Mouse (Mus musculus) heart, adult 2 months (tissue): ENCODE data around the gene Dtd1. TPM values are rescaled to one million over a fixed set of nuclear protein-coding genes. Genes with fewer than 3 reads are reported as not detected.

Source experiments
- DNase-seq, 2 experiments: peaks; one replicate each; pipeline ENCODE4 v3.0.0; 2021
- H3K27ac ChIP-seq: fragments of 200-600 bp; 2 replicates; pipeline ENCODE4 v1.8.1; 2022
- H3K27me3 ChIP-seq: fragments of 200-500 bp; 2 replicates; pipeline ENCODE4 v1.6.1; 2012; ENCODE audit warnings: mild to moderate bottlenecking, low read length, inconsistent platforms, mixed read lengths; ENCODE audit not compliant: control insufficient read depth, insufficient read depth
- H3K36me3 ChIP-seq: fragments of 200-500 bp; 2 replicates; pipeline ENCODE4 v1.6.1; 2012; ENCODE audit warnings: low read length, inconsistent platforms; ENCODE audit not compliant: control insufficient read depth, insufficient read depth
- H3K4me1 ChIP-seq: fragments of 200-500 bp; 2 replicates; pipeline ENCODE4 v1.6.1; 2011; ENCODE audit warnings: low read length; ENCODE audit not compliant: control insufficient read depth, insufficient read depth
- H3K4me3 ChIP-seq: fragments of 200-600 bp; 2 replicates; pipeline ENCODE4 v1.8.1; 2022
- H3K79me2 ChIP-seq: fragments of 200-500 bp; replicated peaks from 2 replicates; pipeline ENCODE4 v1.6.1; 2012; ENCODE audit warnings: mild to moderate bottlenecking, inconsistent platforms, low read length, moderate library complexity, mixed read lengths; ENCODE audit not compliant: control insufficient read depth, insufficient read depth
- H3K9ac ChIP-seq: fragments of 200-500 bp; 2 replicates; pipeline ENCODE4 v1.6.1; 2012; ENCODE audit warnings: low read depth, mild to moderate bottlenecking, control low read depth, inconsistent platforms, low read length, mixed read lengths
- CTCF ChIP-seq: fragments of 200-600 bp; IDR thresholded peaks from 2 replicates; pipeline ENCODE4 v1.8.1; 2022; ENCODE audit warnings: antibody characterized with exemption, mild to moderate bottlenecking, moderate library complexity
- EP300 ChIP-seq: fragments of 200-500 bp; IDR thresholded peaks from 2 replicates; pipeline ENCODE4 v1.6.1; 2011; ENCODE audit warnings: low read depth, low read length, control low read depth; ENCODE audit not compliant: insufficient read depth
- POLR2A ChIP-seq: fragments of 200-500 bp; IDR thresholded peaks from 2 replicates; pipeline ENCODE4 v1.6.1; 2011; ENCODE audit warnings: mild to moderate bottlenecking, low read depth, low read length, control low read depth; ENCODE audit not compliant: insufficient read depth
- WGBS: fragments of 180-500 bp; shearing (Covaris S2); methylation state at CpG from one replicate; pipeline ENCODE4 v1.1.7; 2018; 5-methylcytosine and 5-hydroxymethylcytosine counted together
- intact Hi-C: fragments of 180-260 bp; cut with DNase I; formaldehyde crosslinking; loops from one replicate; pipeline ENCODE4 v1.15.1; 2025
- long read RNA-seq: library from polyadenylated mRNA; stranded (forward); transcript quantifications from one replicate; pipeline ENCODE4 v2.0.0, GENCODE M21; 2021
- polyA plus RNA-seq: library from polyadenylated mRNA; depleted of rRNA; stranded (reverse); fragments of >200 nt; gene quantifications from 2 replicates; pipeline ENCODE4 v1.2.3, GENCODE M21; 2012; rRNA removed
- total RNA-seq, 2 experiments: library from RNA; stranded (reverse); gene quantifications; 2 replicates each; pipeline ENCODE4 v1.2.3; 2021

Gene Dtd1
- total RNA-seq = 10 to 100 TPM; 13.9 to 15.7 TPM
- 10.5 and 13.1 TPM in 2 replicates for polyA plus RNA-seq
- long read RNA-seq, transcript Dtd1-201 (6 exons, 1,350 nt) = major isoform, 21 of 25 reads
- long read RNA-seq, partial matches to known transcripts = 2 of 25 reads
- long read RNA-seq, other reads (novel, unspliced or antisense) = 2 of 25 reads

DNA sequence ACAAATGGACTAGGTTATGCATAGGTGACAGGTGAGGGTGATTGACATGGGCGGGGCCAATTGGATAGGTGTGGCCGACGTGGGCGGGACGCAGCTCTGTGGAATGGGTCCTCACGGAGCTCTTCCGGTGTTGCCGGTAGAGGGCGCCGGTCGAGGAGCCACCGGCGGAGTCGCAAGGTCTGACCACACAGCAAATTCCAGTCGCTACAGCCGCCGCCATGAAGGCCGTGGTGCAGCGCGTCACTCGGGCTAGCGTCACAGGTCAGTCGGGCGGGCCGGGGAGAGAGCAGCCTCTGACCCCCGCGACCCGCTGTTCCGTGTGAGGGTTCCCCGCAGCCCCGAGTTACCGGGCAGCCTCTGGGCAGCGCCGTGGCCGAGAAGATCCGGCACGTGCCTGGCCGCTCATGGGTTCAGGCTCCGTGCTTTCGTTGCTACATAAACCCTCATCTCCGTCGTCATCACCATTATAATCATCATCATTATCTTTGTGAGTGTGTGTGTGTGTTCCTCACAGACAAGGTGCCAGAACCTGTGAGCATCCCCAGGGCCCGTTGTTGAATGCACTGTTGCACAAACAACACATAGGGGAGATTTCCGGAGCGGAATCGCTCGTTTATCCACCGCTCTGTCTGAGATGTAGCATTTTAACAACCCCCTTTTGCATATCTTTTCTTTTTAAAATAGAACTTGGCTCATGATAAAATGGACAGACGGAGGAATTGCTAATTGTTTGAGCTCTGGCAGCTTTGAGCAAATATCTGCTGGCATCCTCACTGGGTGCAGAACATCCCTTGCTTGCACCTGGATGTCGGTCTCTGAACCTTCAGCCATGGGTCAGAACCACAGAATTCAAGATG is at the start of gene Dtd1:
Gene Dtd1, plus strand, starts transcription at position 67 of the 857 bp plus-strand sequence.
- no peaks in the 10 kb centered on the region for H3K4me1 ChIP-seq
- no peaks in the 10 kb centered on the region for H3K36me3 ChIP-seq
- DNase-seq = peak; percentile 91 to 92
- H3K27me3 ChIP-seq = no peaks in the 10 kb centered on the region
- H3K9ac ChIP-seq = peak within 1 kb of the TSS; percentile 95
- H3K4me3 ChIP-seq = peak within 1 kb of the TSS; percentile 52
- peak within 1 kb of the TSS; percentile 82 for H3K27ac ChIP-seq
- H3K79me2 ChIP-seq = no peaks in the 10 kb centered on the region
- intact Hi-C loops = no loop called here
- TF ChIP-seq POLR2A (peak; percentile 64), CTCF (peak; percentile 97; the same call in 1 of the 2 replicates), EP300 (no peak)
- WGBS = 1% methylated on average over 50 of the region's 50 CpGs

DNA sequence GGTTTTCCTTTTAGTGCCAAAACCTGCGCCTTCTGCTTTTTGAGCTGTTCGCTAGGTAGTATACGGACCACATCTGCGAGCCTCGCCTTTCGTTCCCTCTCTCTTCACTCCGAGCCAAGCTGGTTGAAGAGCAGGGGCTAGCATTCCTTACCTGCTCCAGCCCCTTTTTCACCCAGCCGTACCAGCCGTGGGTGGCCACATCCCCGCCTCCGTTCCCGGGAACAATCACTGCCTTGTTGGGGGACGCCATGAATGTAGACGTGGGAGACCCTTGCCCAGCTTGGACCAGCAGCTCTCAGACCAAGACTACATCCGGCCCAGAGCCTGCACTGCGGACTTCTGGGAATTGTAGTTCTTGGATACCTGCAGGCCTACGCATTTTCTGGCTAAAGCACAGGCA is 49.2 kb upstream of the Dtd1 start, which contains the start of gene Rbbp9:
Gene Rbbp9, minus strand, starts transcription at position 341 of the 400 bp plus-strand sequence.
- intact Hi-C loops = loop anchor here (10.0 kb wide), 1 partner anchor 186 kb away; the partner anchor contains the start of genes Kat14 and Pet117
- Histone ChIP-seq H3K9ac (peak within 1 kb of the TSS; percentile 92), H3K27me3 (no peaks in the 10 kb centered on the region), H3K4me1 (no peaks in the 10 kb centered on the region; the same call in 1 of the 2 replicates), H3K36me3 (no peaks in the 10 kb centered on the region), H3K79me2 (peaks cover 2% of the 10 kb centered on the region), H3K4me3 (peak within 1 kb of the TSS; percentile 97), H3K27ac (peak within 1 kb of the TSS; percentile 79)
- peak; percentile 63 to 71 for DNase-seq
- TF ChIP-seq POLR2A = peak; percentile 59
- TF ChIP-seq CTCF = no peak
- WGBS = under 1% methylated on average over 17 of the region's 17 CpGs

- no peaks in the 10 kb centered on the region; the same call in 1 of the 2 replicates for H3K4me1 ChIP-seq
These were observed 45.8 kb upstream of the Dtd1 start for GRCm38 (mm10) chr2:144553905-144554304.

GRCm38 (mm10) chr2:144555286-144555819 is 44.3 kb upstream of the Dtd1 start:
- peak overlapping the region; percentile 66 for H3K4me3 ChIP-seq
- DNase-seq = no peak
- no peaks in the 10 kb centered on the region for H3K4me1 ChIP-seq
- H3K36me3 ChIP-seq = no peaks in the 10 kb centered on the region
- H3K27ac ChIP-seq = peak overlapping the region; percentile 97
- H3K79me2 ChIP-seq = peaks cover 2% of the 10 kb centered on the region
- no peaks in the 10 kb centered on the region for H3K27me3 ChIP-seq
- H3K9ac ChIP-seq = peak overlapping the region; percentile 80
- intact Hi-C loops = loop anchor here (10.0 kb wide), 1 partner anchor 191 kb away; the partner anchor contains the start of genes Kat14 and Pet117
- TF ChIP-seq CTCF (no peak), POLR2A (no peak), EP300 (no peak)
- 2% methylated on average over 14 of the region's 14 CpGs for whole genome bisulfite sequencing

More at GRCm38 (mm10) chr2:144553905-144554304, 45.8 kb upstream of the Dtd1 start:
- Histone ChIP-seq H3K27ac (no peak overlapping the region), H3K79me2 (peaks cover 2% of the 10 kb centered on the region), H3K4me3 (no peak overlapping the region), H3K27me3 (no peaks in the 10 kb centered on the region), H3K9ac (no peak overlapping the region), H3K36me3 (no peaks in the 10 kb centered on the region)
- DNase-seq = no peak
- 88% methylated on average over 3 of the region's 3 CpGs for WGBS
- intact Hi-C loops = loop anchor here (10.0 kb wide), 1 partner anchor 189 kb away; the partner anchor contains the start of genes Kat14 and Pet117
- TF ChIP-seq EP300 = no peak
- TF ChIP-seq POLR2A = no peak

DNA sequence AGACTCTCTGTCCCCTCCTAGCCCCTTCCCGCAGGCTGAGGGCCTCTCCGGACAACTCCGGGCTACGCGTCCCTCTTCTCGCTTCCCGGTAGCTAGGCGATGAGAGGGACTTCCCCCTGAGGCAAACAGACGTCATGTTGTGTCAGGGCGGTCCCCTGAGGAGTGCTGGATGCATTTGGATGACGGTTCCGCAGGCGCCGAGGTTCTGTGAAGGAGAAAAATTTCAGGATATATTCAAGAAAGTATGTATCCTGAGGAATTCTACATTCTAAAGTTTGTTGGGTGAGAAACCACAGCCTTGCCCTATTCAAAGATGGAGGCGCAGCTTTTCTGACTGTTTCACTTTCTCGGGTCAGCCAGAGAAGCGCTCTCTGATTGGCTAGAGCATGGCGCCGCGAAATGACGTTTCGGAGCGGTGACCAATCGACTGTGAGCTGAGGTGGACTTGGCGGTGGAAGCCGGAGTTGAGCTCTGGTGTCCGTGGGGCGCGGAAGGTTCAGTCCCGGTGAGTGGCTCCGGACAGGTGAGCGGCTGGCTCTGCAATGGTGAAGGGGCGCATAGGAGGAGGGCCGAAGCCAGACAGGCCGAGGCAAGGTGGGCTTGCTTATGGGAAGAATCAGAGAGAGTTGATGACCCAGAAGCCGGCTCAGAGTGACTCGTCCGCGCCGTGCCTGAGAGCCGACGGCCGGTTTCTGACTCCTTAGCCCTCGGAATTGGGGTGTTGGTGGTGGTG is 43.7 kb upstream of the Dtd1 start, which contains the start of gene Sec23b:
Gene Sec23b, plus strand, starts transcription at position 410 of the 733 bp plus-strand sequence.
- H3K9ac ChIP-seq = peak within 1 kb of the TSS; percentile 80
- H3K79me2 ChIP-seq = no peaks in the 10 kb centered on the region
- no peaks in the 10 kb centered on the region for H3K4me1 ChIP-seq
- H3K27me3 ChIP-seq = no peaks in the 10 kb centered on the region
- intact Hi-C loops = loop anchor here (2.0 to 10.0 kb wide), 2 partner anchors 29 to 191 kb away; partner anchors contain the start of genes Dzank1, Kat14, Pet117 and Polr3f
- no peaks in the 10 kb centered on the region for H3K36me3 ChIP-seq
- WGBS = under 1% methylated on average over 44 of the region's 44 CpGs
- peak; percentile 96 to 97 for DNase-seq
- H3K27ac ChIP-seq = peak within 1 kb of the TSS; percentile 97
- H3K4me3 ChIP-seq = peak within 1 kb of the TSS; percentile 66
- TF ChIP-seq CTCF (no peak), POLR2A (peak; percentile 73)
